Mouse (Mus musculus): ENCODE measurements around the gene Gm3371.
"Not testable (repeated sequence)": the region's sequence is repeated elsewhere in the genome, so short reads cannot be mapped to it uniquely, and the experiment has no call there.

The Gm3371 gene

GRCm38 (mm10) chr14:44410588-44410987 is at the start of gene Gm3371:
Gene Gm3371, minus strand, starts transcription at chr14:44410688.
- not testable (repeated sequence) for DNase-seq (ENCODE audit: low read depth, low spot score)

DNA sequence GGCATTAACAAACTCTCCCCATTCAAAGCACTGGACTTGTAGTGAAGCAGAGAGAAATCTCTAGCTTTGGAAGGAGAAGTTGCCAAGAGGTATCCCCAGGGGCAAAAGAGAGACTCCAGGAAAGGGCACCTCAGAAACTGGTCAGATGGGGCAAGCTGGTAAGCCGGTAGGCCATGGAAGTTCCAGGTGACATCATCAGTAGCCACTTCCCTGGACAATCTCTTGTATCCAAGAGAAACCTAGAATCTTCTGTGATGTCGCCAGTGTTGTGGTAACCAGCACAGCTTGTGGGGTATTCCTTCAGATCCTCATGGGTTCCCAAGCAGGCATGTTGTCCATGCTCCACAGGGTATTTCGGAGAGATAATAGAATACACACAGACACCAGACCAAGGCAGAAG is 22.8 kb upstream of the Gm3371 start, which contains the start of gene Gm8232:
Gm8232 (plus strand) TSS at position 301 of the 400 bp plus-strand sequence.
- not testable (repeated sequence) for DNase-seq (ENCODE audit: low read depth, low spot score)

- not testable (repeated sequence) for DNase-seq (ENCODE audit: low read depth, low spot score)
Observed at GRCm38 (mm10) chr14:44384233-44384632, 26.3 kb downstream of the Gm3371 start.

- not testable (repeated sequence) for DNase-seq (ENCODE audit: low read depth, low spot score)
Observed at GRCm38 (mm10) chr14:44365057-44365456, 45.4 kb downstream of the Gm3371 start, which contains the start of gene Gm8229. Gene Gm8229, plus strand, starts transcription at chr14:44365357.

DNA sequence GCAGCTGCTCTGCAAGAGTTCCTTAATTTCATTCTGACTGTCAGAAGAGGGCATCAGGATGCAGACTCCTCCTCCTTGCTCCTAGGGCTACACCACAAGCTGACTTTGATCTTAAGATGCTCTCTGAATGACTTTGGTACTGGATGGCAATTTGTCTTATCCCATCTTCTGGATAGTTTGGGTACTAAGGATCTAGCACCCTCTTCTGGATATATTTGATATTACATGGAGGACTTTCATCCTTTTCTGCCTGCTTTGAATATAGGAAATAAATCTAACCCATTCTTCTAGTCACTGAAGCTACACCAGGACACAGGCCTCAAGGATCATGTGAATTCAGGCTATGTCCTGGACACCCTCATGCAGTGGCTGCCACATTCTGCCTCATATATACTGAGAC is 48.2 kb downstream of the Gm3371 start:
- DNase-seq (ENCODE audit: low read depth, low spot score): not testable (repeated sequence)

GRCm38 (mm10) chr14:44361416-44361815 is 49.1 kb downstream of the Gm3371 start:
- DNase-seq (ENCODE audit: low read depth, low spot score): not testable (repeated sequence)

Measured in skeletal muscle tissue, adult 2 months (tissue).